Mouse (Mus musculus) forebrain, postnatal 0 days (tissue): Measurements from ENCODE around the gene Gxylt2. TPM values are rescaled to one million over a fixed set of nuclear protein-coding genes. Genes with fewer than 3 reads are reported as not detected.

ENCODE experiments used
- ATAC-seq: fragments of 200-750 bp; cut with Nextera tagmentation; 2 replicates; pipeline ENCODE4 v1.8.0; 2017; ENCODE audit warnings: mild to moderate bottlenecking, moderate library complexity
- DNase-seq: peaks from one replicate; pipeline ENCODE4 v3.0.0-alpha.2; 2015
- H3K27ac ChIP-seq: fragments of 300-500 bp; sonication (generic); 2 replicates; pipeline ENCODE4 v1.5.1; 2014; ENCODE audit warnings: low read depth, mild to moderate bottlenecking, antibody characterized with exemption, low read length, moderate library complexity, mixed read lengths
- H3K27me3 ChIP-seq: fragments of 300-500 bp; sonication (generic); 2 replicates; pipeline ENCODE4 v1.6.1; 2014; ENCODE audit warnings: mild to moderate bottlenecking, low read length, mixed read lengths; ENCODE audit not compliant: insufficient read depth
- H3K36me3 ChIP-seq: fragments of 300-500 bp; sonication (generic); 2 replicates; pipeline ENCODE4 v1.6.1; 2014; ENCODE audit warnings: mild to moderate bottlenecking, moderate library complexity; ENCODE audit not compliant: insufficient read depth
- H3K4me1 ChIP-seq: fragments of 300-500 bp; sonication (generic); 2 replicates; pipeline ENCODE4 v1.6.1; 2014; ENCODE audit warnings: antibody characterized with exemption; ENCODE audit not compliant: insufficient read depth
- H3K4me2 ChIP-seq: fragments of 300-500 bp; sonication (generic); 2 replicates; pipeline ENCODE4 v1.6.1; 2014; ENCODE audit warnings: low read depth, mild to moderate bottlenecking, moderate library complexity
- H3K4me3 ChIP-seq: fragments of 300-500 bp; sonication (generic); 2 replicates; pipeline ENCODE4 v1.5.1; 2014; ENCODE audit warnings: low read depth, low read length, mixed read lengths
- H3K9ac ChIP-seq: fragments of 300-500 bp; sonication (generic); 2 replicates; pipeline ENCODE4 v1.6.1; 2014; ENCODE audit warnings: mild to moderate bottlenecking
- H3K9me3 ChIP-seq: fragments of 300-500 bp; sonication (generic); 2 replicates; pipeline ENCODE4 v1.6.1; 2016; ENCODE audit warnings: low read length
- CTCF ChIP-seq: sonication (generic); IDR thresholded peaks from 2 replicates; pipeline ENCODE4 v1.5.1; 2016; ENCODE audit warnings: antibody characterized with exemption, control low read depth, low read depth
- WGBS: fragments of 180-500 bp; shearing (Covaris S2); extraction: QIAGEN DNeasy Blood & Tissue Kit; methylation state at CpG from one replicate; pipeline ENCODE4 v1.1.7; 2014; 5-methylcytosine and 5-hydroxymethylcytosine counted together
- polyA plus RNA-seq: library from polyadenylated mRNA; unstranded; fragments of >200 nt; fragmentation: Nextera tagmentation; extraction: Ambion mirVana; gene quantifications from 2 replicates; pipeline ENCODE4 v1.2.1, GENCODE M21; 2015
- total RNA-seq: library from RNA; depleted of rRNA; stranded (reverse); fragments of >200 nt; gene quantifications from 2 replicates; pipeline ENCODE4 v1.2.3, GENCODE M21; 2014

Gxylt2 gene
- total and polyA plus RNA-seq, 2 experiments from 2014 or later, result 1.8 to 2.9 TPM

GRCm38 (mm10) chr6:100829770-100830169, 125.2 kb downstream of the Gxylt2 start:
- DNase-seq (no peak), ATAC-seq (no peak)
- Histone ChIP-seq H3K4me2 (no peak overlapping the region), H3K36me3 (no peaks in the 10 kb centered on the region), H3K9me3 (no peaks in the 10 kb centered on the region), H3K9ac (no peak overlapping the region), H3K27me3 (no peaks in the 10 kb centered on the region), H3K4me1 (peaks cover 2% of the 10 kb centered on the region; the same call in 1 of the 2 replicates), H3K27ac (no peak overlapping the region), H3K4me3 (no peak overlapping the region)
- no peak for TF ChIP-seq CTCF
- WGBS, result 86% methylated on average over 5 of the region's 5 CpGs

- WGBS, result 73% methylated on average over 3 of the region's 3 CpGs
- ATAC-seq (no peak), DNase-seq (no peak)
- peaks cover 8% of the 10 kb centered on the region; the same call in 1 of the 2 replicates for H3K4me1 ChIP-seq
- no peaks in the 10 kb centered on the region for H3K27me3 ChIP-seq
- H3K9ac ChIP-seq, result no peak overlapping the region
- no peak overlapping the region for H3K4me3 ChIP-seq
- no peak overlapping the region for H3K27ac ChIP-seq
- no peak overlapping the region for H3K4me2 ChIP-seq
- H3K36me3 ChIP-seq, result peaks cover 9% of the 10 kb centered on the region
- no peak for TF ChIP-seq CTCF
- H3K9me3 ChIP-seq, result no peaks in the 10 kb centered on the region
Measured at GRCm38 (mm10) chr6:100831188-100831587, 126.7 kb downstream of the Gxylt2 start.

- Histone ChIP-seq H3K4me1 (peaks cover 8% of the 10 kb centered on the region; the same call in 1 of the 2 replicates), H3K27ac (no peak overlapping the region), H3K4me3 (no peak overlapping the region), H3K27me3 (no peaks in the 10 kb centered on the region), H3K9ac (no peak overlapping the region), H3K4me2 (no peak overlapping the region), H3K36me3 (peaks cover 15% of the 10 kb centered on the region), H3K9me3 (no peaks in the 10 kb centered on the region)
- WGBS, result 71% methylated on average over 6 of the region's 6 CpGs
- no peak for TF ChIP-seq CTCF
- ATAC-seq (no peak), DNase-seq (no peak)
Measured at GRCm38 (mm10) chr6:100831751-100832150, 127.2 kb downstream of the Gxylt2 start.

- Histone ChIP-seq H3K9ac (peak within 1 kb of the TSS; percentile 81), H3K27ac (peak within 1 kb of the TSS; percentile 89), H3K36me3 (peaks cover 21% of the 10 kb centered on the region), H3K4me3 (peak within 1 kb of the TSS; percentile 79), H3K4me1 (peaks cover 11% of the 10 kb centered on the region; the same call in 1 of the 2 replicates), H3K4me2 (peak within 1 kb of the TSS; percentile 47), H3K9me3 (no peaks in the 10 kb centered on the region), H3K27me3 (no peaks in the 10 kb centered on the region)
- DNase-seq (peak; percentile 97), ATAC-seq (peak; percentile 97)
- TF ChIP-seq CTCF, result no peak
- WGBS, result under 1% methylated on average over 36 of the region's 50 CpGs
Measured at GRCm38 (mm10) chr6:100833355-100833754, 128.8 kb downstream of the Gxylt2 start, which contains the start of gene Ppp4r2. Ppp4r2 (plus strand) TSS chr6:100833622.

- Histone ChIP-seq H3K4me1 (peaks cover 11% of the 10 kb centered on the region; the same call in 1 of the 2 replicates), H3K9me3 (no peaks in the 10 kb centered on the region), H3K36me3 (peaks cover 23% of the 10 kb centered on the region), H3K27me3 (no peaks in the 10 kb centered on the region), H3K4me3 (peak overlapping the region; percentile 79), H3K27ac (peak overlapping the region; percentile 89), H3K9ac (peak overlapping the region; percentile 81), H3K4me2 (peak overlapping the region; percentile 42)
- 2% methylated on average over 50 of the region's 72 CpGs for WGBS
- peak; percentile 63 for TF ChIP-seq CTCF
- DNase-seq (peak; percentile 68), ATAC-seq (peak; percentile 87)
Measured at GRCm38 (mm10) chr6:100833811-100834481, 129.4 kb downstream of the Gxylt2 start.

GRCm38 (mm10) chr6:100834489-100835160, 130.1 kb downstream of the Gxylt2 start:
- H3K27ac ChIP-seq, result peak overlapping the region; percentile 89
- ATAC-seq, result no peak
- no peak for DNase-seq

GRCm38 (mm10) chr6:100845058-100845457, 140.5 kb downstream of the Gxylt2 start:
- no peak for TF ChIP-seq CTCF
- H3K4me3 ChIP-seq, result no peak overlapping the region
- 93% methylated on average over 4 of the region's 4 CpGs for WGBS
- no peak overlapping the region for H3K4me2 ChIP-seq
- H3K27me3 ChIP-seq, result no peaks in the 10 kb centered on the region
- peaks cover 14% of the 10 kb centered on the region; the same call in 1 of the 2 replicates for H3K36me3 ChIP-seq
- no peak for ATAC-seq
- H3K9ac ChIP-seq, result no peak overlapping the region
- H3K4me1 ChIP-seq, result no peaks in the 10 kb centered on the region
- no peak overlapping the region for H3K27ac ChIP-seq
- no peak for DNase-seq
- H3K9me3 ChIP-seq, result no peaks in the 10 kb centered on the region

More at GRCm38 (mm10) chr6:100834489-100835160, 130.1 kb downstream of the Gxylt2 start:
- 30% methylated on average over 9 of the region's 9 CpGs for WGBS
- Histone ChIP-seq H3K9me3 (no peaks in the 10 kb centered on the region), H3K9ac (peak overlapping the region; percentile 81), H3K36me3 (peaks cover 23% of the 10 kb centered on the region), H3K4me2 (peak overlapping the region; percentile 42), H3K4me3 (peak overlapping the region; percentile 79), H3K27me3 (no peaks in the 10 kb centered on the region), H3K4me1 (peaks cover 11% of the 10 kb centered on the region; the same call in 1 of the 2 replicates)
- TF ChIP-seq CTCF, result no peak
